Mouse (Mus musculus) ES-E14 (cell line): ENCODE results near the gene Hspa4. TPM values are rescaled to one million over a fixed set of nuclear protein-coding genes. Genes with fewer than 3 reads are reported as not detected.
"Not testable (repeated sequence)": the region's sequence is repeated elsewhere in the genome, so short reads cannot be mapped to it uniquely, and the experiment has no call there.

Source experiments
- DNase-seq: peaks from one replicate; pipeline ENCODE4 v3.0.0-alpha.2; 2013; ENCODE audit warnings: low read depth, low spot score
- H3K27ac ChIP-seq: 2 replicates; pipeline ENCODE4 v1.5.1; 2012; ENCODE audit warnings: low read depth, mild to moderate bottlenecking, low read length, moderate library complexity, mixed read lengths; ENCODE audit not compliant: poor library complexity, insufficient read depth, severe bottlenecking
- H3K36me3 ChIP-seq: 2 replicates; pipeline ENCODE4 v1.6.1; 2012; ENCODE audit warnings: mild to moderate bottlenecking, low read length, moderate library complexity, mixed read lengths; ENCODE audit not compliant: control insufficient read depth, poor library complexity, insufficient read depth, severe bottlenecking
- H3K4me1 ChIP-seq, 2 experiments: fragments of 150-350 bp in 1 of 2; sonication (generic) in 1 of 2; 2 replicates each; pipeline ENCODE4 v1.6.1; 2012; ENCODE audit warnings: low read length in 2 of 2, mild to moderate bottlenecking in 1 of 2, mixed read lengths in 1 of 2; ENCODE audit not compliant: control insufficient read depth in 2 of 2, insufficient read depth in 2 of 2, poor library complexity in 1 of 2
- H3K4me3 ChIP-seq, 2 experiments: fragments of 150-350 bp in 1 of 2; sonication (generic) in 1 of 2; 2 replicates each; pipeline ENCODE4 v1.5.1; 2012; ENCODE audit warnings: low read length in 2 of 2, low read depth in 1 of 2, mild to moderate bottlenecking in 1 of 2, mixed read lengths in 1 of 2; ENCODE audit not compliant: insufficient read depth in 1 of 2, poor library complexity in 1 of 2, severe bottlenecking in 1 of 2
- H3K9ac ChIP-seq: 2 replicates; pipeline ENCODE4 v1.6.1; 2012; ENCODE audit warnings: low read depth, mild to moderate bottlenecking, low read length, mixed read lengths; ENCODE audit not compliant: poor library complexity, insufficient read depth, severe bottlenecking
- H3K9me3 ChIP-seq: fragments of 150-350 bp; sonication (generic); 2 replicates; pipeline ENCODE4 v1.6.1; 2012; ENCODE audit warnings: low read depth, mild to moderate bottlenecking, low read length; ENCODE audit not compliant: control insufficient read depth, insufficient read depth
- CHD2 ChIP-seq: IDR thresholded peaks from 2 replicates; pipeline ENCODE4 v1.6.1; 2014; ENCODE audit warnings: mild to moderate bottlenecking, low read depth, low read length, inconsistent platforms
- HCFC1 ChIP-seq: IDR thresholded peaks from 2 replicates; pipeline ENCODE4 v1.6.1; 2012; ENCODE audit warnings: low read length, inconsistent platforms, borderline replicate concordance; ENCODE audit not compliant: insufficient read depth
- MAFK ChIP-seq: IDR thresholded peaks from 2 replicates; pipeline ENCODE4 v1.6.1; 2014; ENCODE audit warnings: mild to moderate bottlenecking, low read depth, low read length, inconsistent platforms; ENCODE audit not compliant: insufficient read depth
- ZC3H11A ChIP-seq: IDR thresholded peaks from 2 replicates; pipeline ENCODE4 v1.6.1; 2012; ENCODE audit warnings: low read depth, mild to moderate bottlenecking, inconsistent platforms, low read length, borderline replicate concordance
- ZNF384 ChIP-seq: IDR thresholded peaks from 2 replicates; pipeline ENCODE4 v1.6.1; 2012; ENCODE audit warnings: low read depth, low read length, inconsistent platforms
- in situ Hi-C, 2 experiments: fragments of 600-800 bp; cut with MboI; formaldehyde crosslinking; loops; one replicate each; pipeline ENCODE4 v1.15.1; 2025; ENCODE audit warnings: low sequenced_read_pairs in 2 of 2, inconsistent platforms in 1 of 2; ENCODE audit not compliant: unreplicated experiment in 2 of 2
- total RNA-seq: library from RNA; depleted of rRNA; stranded (reverse); fragments of 300-350 nt; gene quantifications from 2 replicates; pipeline ENCODE4 v1.2.3, GENCODE M21; 2012

Gene Hspa4
- total RNA-seq, 1 experiment, result 280 TPM

- in situ Hi-C loops, result no loop called here
- Histone ChIP-seq H3K9ac (peak overlapping the region; percentile 1; the same call in 1 of the 2 replicates), H3K36me3 (peaks cover 43% of the 10 kb centered on the region)
Measured at GRCm38 (mm10) chr11:53332076-53332680, 31.9 kb upstream of the Hspa4 start.

GRCm38 (mm10) chr11:53331121-53331520 lies 30.9 kb upstream of the Hspa4 start:
- DNase-seq, result no peak
- in situ Hi-C loops, result no loop called here
- TF ChIP-seq ZNF384, result no peak
- no peak for TF ChIP-seq ZC3H11A
- no peak for TF ChIP-seq MAFK
- no peak for TF ChIP-seq HCFC1
- no peak for TF ChIP-seq CHD2
- H3K4me3 ChIP-seq, result no peak overlapping the region
- peaks cover 3 to 20% of the 10 kb centered on the region in 2 experiments for H3K4me1 ChIP-seq
- no peak overlapping the region; the same call in 1 of the 2 replicates for H3K27ac ChIP-seq
- H3K36me3 ChIP-seq, result peaks cover 45% of the 10 kb centered on the region
- H3K9ac ChIP-seq, result no peak overlapping the region
- no peaks in the 10 kb centered on the region for H3K9me3 ChIP-seq

More at GRCm38 (mm10) chr11:53332076-53332680, 31.9 kb upstream of the Hspa4 start:
- peaks cover 3 to 24% of the 10 kb centered on the region in 2 experiments for H3K4me1 ChIP-seq
- peak overlapping the region in 1 of 2 experiments; percentile 5; a peak in 1 of 4 replicates for H3K4me3 ChIP-seq
- TF ChIP-seq ZC3H11A (no peak), ZNF384 (no peak), HCFC1 (no peak), CHD2 (no peak), MAFK (no peak)
- no peaks in the 10 kb centered on the region for H3K9me3 ChIP-seq
- no peak for DNase-seq
- no peak overlapping the region; the same call in 1 of the 2 replicates for H3K27ac ChIP-seq

- in situ Hi-C loops, result no loop called here
- no peaks in the 10 kb centered on the region for H3K9me3 ChIP-seq
- H3K36me3 ChIP-seq, result peaks cover 45% of the 10 kb centered on the region
- no peak for DNase-seq
- H3K4me3 ChIP-seq, result no peak overlapping the region; a peak in 1 of 4 replicates
- TF ChIP-seq HCFC1 (no peak), CHD2 (no peak), MAFK (no peak), ZNF384 (no peak), ZC3H11A (no peak)
- H3K27ac ChIP-seq, result peak overlapping the region; percentile 25; the same call in 1 of the 2 replicates
- H3K9ac ChIP-seq, result peak overlapping the region; percentile 31; the same call in 1 of the 2 replicates
- H3K4me1 ChIP-seq, result peaks cover 3 to 23% of the 10 kb centered on the region in 2 experiments; a peak in 3 of 4 replicates
Measured at GRCm38 (mm10) chr11:53330325-53330724, 30.1 kb upstream of the Hspa4 start.

GRCm38 (mm10) chr11:53324512-53324968 lies 24.3 kb upstream of the Hspa4 start, which contains the start of gene Zcchc10:
Gene Zcchc10, plus strand, starts transcription at chr11:53324679.
- H3K4me3 ChIP-seq, result peak within 1 kb of the TSS; percentile 84 to 96
- peaks cover 18% of the 10 kb centered on the region for H3K36me3 ChIP-seq
- TF ChIP-seq CHD2 (no peak), ZNF384 (no peak), ZC3H11A (no peak), HCFC1 (peak; percentile 80; the same call in 1 of the 2 replicates), MAFK (no peak)
- H3K9me3 ChIP-seq, result no peaks in the 10 kb centered on the region
- H3K4me1 ChIP-seq, result peaks cover 0 to 11% of the 10 kb centered on the region in 2 experiments; a peak in 1 of 4 replicates
- DNase-seq, result peak; percentile 90
- in situ Hi-C loops, result no loop called here
- H3K9ac ChIP-seq, result peak within 1 kb of the TSS; percentile 91
- H3K27ac ChIP-seq, result peak within 1 kb of the TSS; percentile 28; the same call in 1 of the 2 replicates

GRCm38 (mm10) chr11:53319867-53320266 lies 19.6 kb upstream of the Hspa4 start:
- H3K36me3 ChIP-seq, DNase-seq, H3K27ac ChIP-seq, H3K9me3 ChIP-seq, in situ Hi-C loops, H3K4me3 ChIP-seq: not testable (repeated sequence)
- Histone ChIP-seq H3K9ac (peak overlapping the region; percentile 26; the same call in 1 of the 2 replicates), H3K4me1 (peaks cover 7 to 11% of the 10 kb centered on the region in 2 experiments; a peak in 2 of 4 replicates)
